8 mouse cellular contexts compared by ENCODE assay signal in genomic region chr2:102130198-102130845, GRCm38 (mm10). TPM values are rescaled to one million over a fixed set of nuclear protein-coding genes. Genes with fewer than 3 reads are reported as not detected.
DNase-seq lines count a peak whose midpoint lies in the region; ATAC-seq lines count a peak whose summit lies in the region.

No protein-coding gene starts in this region.

- H3K4me2 ChIP-seq in forebrain, embryonic 15.5 days (replicated peaks): no peak overlapping the region

- peaks cover 55% of the 10 kb centered on the region for H3K4me1 ChIP-seq in forebrain, embryonic 15.5 days

- H3K27ac ChIP-seq in forebrain, embryonic 15.5 days (replicated peaks): no peak overlapping the region

- H3K9me3 ChIP-seq in forebrain, embryonic 15.5 days: no peaks in the 10 kb centered on the region

- ATAC-seq in frontal cortex, adult (ENCODE audit: low TSS enrichment): no peak
- ATAC-seq in forebrain, embryonic 15.5 days (replicated peaks): no peak

- no peaks in the 10 kb centered on the region for H3K36me3 ChIP-seq in forebrain, embryonic 15.5 days

- H3K4me3 ChIP-seq in forebrain, embryonic 15.5 days: no peak overlapping the region

- 74% methylated on average over 8 of the region's 8 CpGs for WGBS in forebrain, embryonic 15.5 days

- H3K27me3 ChIP-seq in forebrain, embryonic 15.5 days: no peaks in the 10 kb centered on the region

- no peak overlapping the region for H3K9ac ChIP-seq in forebrain, embryonic 15.5 days (replicated peaks)

- peak; percentile 54 to 61 for DNase-seq in frontal cortex, adult 2 months (ENCODE audit: extremely low spot score in 1 of 2, low spot score in 1 of 2)
- DNase-seq in ES-CJ7 (ENCODE audit: low read depth, low spot score): peak; percentile 78
- DNase-seq in cerebellum, postnatal 10 days: peak; percentile 88 to 95
- DNase-seq in layer of hippocampus, postnatal 10 days (ENCODE audit: low spot score in 2 of 2): peak; percentile 64 to 70
- DNase-seq in kidney, adult 9 months: no peak
- DNase-seq in urinary bladder, postnatal 25 days (ENCODE audit: low spot score): no peak

RNA-seq across cellular contexts. Expression of gene Ldlrad3, which starts 55.9 kb away (rescaled TPM):
- polyA plus RNA-seq in frontal cortex, adult 2 months (2012; rRNA removed): 11.0 and 12.1 TPM in 2 replicates
- total RNA-seq in layer of hippocampus, postnatal 10 days (2021): 10 to 100 TPM; 15.4 to 15.5 TPM
- polyA plus RNA-seq in forebrain, embryonic 15.5 days (2015; fragmentation: Nextera tagmentation; extraction: Ambion mirVana): 30.0 and 31.1 TPM in 2 replicates

Comparison
In these comparisons a context has a peak if more than half of its experiments do, and no peak if none do; other contexts are left out.
1. DNase-seq: peak in frontal cortex, adult 2 months (2 of 2), ES-CJ7 (single experiment), cerebellum, postnatal 10 days (2 of 2) and layer of hippocampus, postnatal 10 days (2 of 2); none in kidney, adult 9 months (single experiment) and urinary bladder, postnatal 25 days (single experiment).